Mouse (Mus musculus) heart, postnatal 0 days (tissue): ENCODE results near the gene Traf3ip3.

ENCODE experiments used
- CTCF ChIP-seq: IDR thresholded peaks from 2 replicates; pipeline ENCODE4 v1.5.1; 2016; ENCODE audit warnings: antibody characterized with exemption, control low read depth, low read depth
- EP300 ChIP-seq: IDR thresholded peaks from 2 replicates; pipeline ENCODE4 v1.6.1; 2016; ENCODE audit warnings: antibody characterized with exemption, low read depth

- TF ChIP-seq CTCF: no peak
- TF ChIP-seq EP300: no peak
Observed at GRCm38 (mm10) chr1:193226724-193227522, 25.4 kb upstream of the Traf3ip3 start.
